Mouse (Mus musculus): ENCODE results near the gene Zmym4. TPM values are rescaled to one million over a fixed set of nuclear protein-coding genes. Genes with fewer than 3 reads are reported as not detected.
"Not testable (repeated sequence)": the region's sequence is repeated elsewhere in the genome, so short reads cannot be mapped to it uniquely, and the experiment has no call there.

Gene Zmym4
- polyA plus RNA-seq, 1 experiment from 2014 or later: 40.5 TPM

DNA sequence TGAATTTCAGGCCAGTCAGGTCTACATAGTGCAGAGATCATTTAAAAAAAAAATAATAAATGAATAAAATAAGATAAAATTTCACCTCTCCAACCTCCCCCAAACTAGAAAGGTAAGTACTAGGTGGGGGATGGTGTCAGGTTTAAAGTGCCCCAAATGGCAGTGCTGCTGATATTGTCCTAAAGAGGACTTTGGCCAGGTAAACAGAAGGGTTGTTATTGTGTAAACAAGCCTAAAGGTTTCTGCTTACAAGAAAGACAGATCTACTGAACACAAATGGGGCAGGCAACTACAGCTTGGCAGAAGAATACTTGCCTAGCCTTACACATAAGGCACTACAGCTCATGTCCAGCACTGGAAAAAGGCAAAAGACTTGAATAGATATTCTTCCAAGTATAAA lies 22.6 kb upstream of the Zmym4 start:
- no peak overlapping the region for H3K27ac ChIP-seq (ENCODE audit: low read depth, low read length)
- no peak for ATAC-seq (replicated peaks; ENCODE audit: low FRiP score)
- no peak overlapping the region for H3K9ac ChIP-seq (ENCODE audit: low read length)
- no peaks in the 10 kb centered on the region for H3K36me3 ChIP-seq (ENCODE audit: control insufficient read depth, insufficient read depth, low read length)
- H3K4me2 ChIP-seq (ENCODE audit: low read depth, low read length, severe bottlenecking): no peak overlapping the region
- no peaks in the 10 kb centered on the region for H3K9me3 ChIP-seq (ENCODE audit: control insufficient read depth, low read length)
- H3K27me3 ChIP-seq (ENCODE audit: control insufficient read depth, insufficient read depth, low read length): no peaks in the 10 kb centered on the region
- DNase-seq (ENCODE audit: low spot score): no peak
- no peaks in the 10 kb centered on the region for H3K4me1 ChIP-seq (replicated peaks; ENCODE audit: control insufficient read depth, insufficient read depth, low read length)
- no peak overlapping the region for H3K4me3 ChIP-seq (ENCODE audit: low read depth, low read length)

- Histone ChIP-seq H3K4me2 (ENCODE audit: low read depth, low read length, severe bottlenecking) (no peak overlapping the region), H3K4me1 (replicated peaks; ENCODE audit: control insufficient read depth, insufficient read depth, low read length) (no peaks in the 10 kb centered on the region), H3K36me3 (ENCODE audit: control insufficient read depth, insufficient read depth, low read length) (no peaks in the 10 kb centered on the region), H3K4me3 (ENCODE audit: low read depth, low read length) (no peak overlapping the region), H3K27ac (ENCODE audit: low read depth, low read length) (no peak overlapping the region), H3K9me3 (ENCODE audit: control insufficient read depth, low read length) (no peaks in the 10 kb centered on the region), H3K27me3 (ENCODE audit: control insufficient read depth, insufficient read depth, low read length) (no peaks in the 10 kb centered on the region), H3K9ac (ENCODE audit: low read length) (no peak overlapping the region)
- DNase-seq (ENCODE audit: low spot score) (no peak), ATAC-seq (replicated peaks; ENCODE audit: low FRiP score) (no peak)
- 85% methylated on average over 4 of the region's 4 CpGs for WGBS
Observed at GRCm38 (mm10) chr4:126988503-126988902, 20.6 kb upstream of the Zmym4 start.

GRCm38 (mm10) chr4:126986768-126987167 lies 18.8 kb upstream of the Zmym4 start:
- Histone ChIP-seq H3K9ac (ENCODE audit: low read length) (no peak overlapping the region), H3K4me3 (ENCODE audit: low read depth, low read length) (no peak overlapping the region), H3K27ac (ENCODE audit: low read depth, low read length) (no peak overlapping the region), H3K9me3 (ENCODE audit: control insufficient read depth, low read length) (no peaks in the 10 kb centered on the region), H3K36me3 (ENCODE audit: control insufficient read depth, insufficient read depth, low read length) (no peaks in the 10 kb centered on the region), H3K27me3 (ENCODE audit: control insufficient read depth, insufficient read depth, low read length) (no peaks in the 10 kb centered on the region), H3K4me2 (ENCODE audit: low read depth, low read length, severe bottlenecking) (no peak overlapping the region), H3K4me1 (replicated peaks; ENCODE audit: control insufficient read depth, insufficient read depth, low read length) (no peaks in the 10 kb centered on the region)
- no peak for DNase-seq (ENCODE audit: low spot score)
- 80% methylated on average over 5 of the region's 5 CpGs for WGBS
- no peak for ATAC-seq (replicated peaks; ENCODE audit: low FRiP score)

- ATAC-seq (replicated peaks; ENCODE audit: low FRiP score); H3K36me3 ChIP-seq (ENCODE audit: control insufficient read depth, insufficient read depth, low read length): not testable (repeated sequence)
- WGBS: 86% methylated on average over 12 of the region's 13 CpGs
Observed at GRCm38 (mm10) chr4:126983736-126984525, 16.0 kb upstream of the Zmym4 start.

GRCm38 (mm10) chr4:126983321-126983720 lies 15.4 kb upstream of the Zmym4 start:
- no peak overlapping the region for H3K4me2 ChIP-seq (ENCODE audit: low read depth, low read length, severe bottlenecking)
- ATAC-seq (replicated peaks; ENCODE audit: low FRiP score) (no peak), DNase-seq (ENCODE audit: low spot score) (no peak)
- H3K27ac ChIP-seq (ENCODE audit: low read depth, low read length): no peak overlapping the region
- no peaks in the 10 kb centered on the region for H3K36me3 ChIP-seq (ENCODE audit: control insufficient read depth, insufficient read depth, low read length)
- H3K9me3 ChIP-seq (ENCODE audit: control insufficient read depth, low read length): no peaks in the 10 kb centered on the region
- no peak overlapping the region for H3K9ac ChIP-seq (ENCODE audit: low read length)
- H3K4me3 ChIP-seq (ENCODE audit: low read depth, low read length): no peak overlapping the region
- no peaks in the 10 kb centered on the region for H3K27me3 ChIP-seq (ENCODE audit: control insufficient read depth, insufficient read depth, low read length)
- no peaks in the 10 kb centered on the region for H3K4me1 ChIP-seq (replicated peaks; ENCODE audit: control insufficient read depth, insufficient read depth, low read length)
- WGBS: 78% methylated on average over 3 of the region's 3 CpGs

More at GRCm38 (mm10) chr4:126983736-126984525, 16.0 kb upstream of the Zmym4 start:
- not testable (repeated sequence) for H3K9ac ChIP-seq (ENCODE audit: low read length); H3K4me2 ChIP-seq (ENCODE audit: low read depth, low read length, severe bottlenecking); H3K4me1 ChIP-seq (replicated peaks; ENCODE audit: control insufficient read depth, insufficient read depth, low read length); H3K9me3 ChIP-seq (ENCODE audit: control insufficient read depth, low read length); DNase-seq (ENCODE audit: low spot score); H3K27me3 ChIP-seq (ENCODE audit: control insufficient read depth, insufficient read depth, low read length); H3K4me3 ChIP-seq (ENCODE audit: low read depth, low read length); H3K27ac ChIP-seq (ENCODE audit: low read depth, low read length)

- no peaks in the 10 kb centered on the region for H3K9me3 ChIP-seq (ENCODE audit: control insufficient read depth, low read length)
- no peaks in the 10 kb centered on the region for H3K27me3 ChIP-seq (ENCODE audit: control insufficient read depth, insufficient read depth, low read length)
- H3K36me3 ChIP-seq (ENCODE audit: control insufficient read depth, insufficient read depth, low read length): no peaks in the 10 kb centered on the region
- DNase-seq (ENCODE audit: low spot score) (no peak), ATAC-seq (replicated peaks; ENCODE audit: low FRiP score) (no peak)
- H3K27ac ChIP-seq (ENCODE audit: low read depth, low read length): no peak overlapping the region
- H3K4me3 ChIP-seq (ENCODE audit: low read depth, low read length): no peak overlapping the region
- H3K4me1 ChIP-seq (replicated peaks; ENCODE audit: control insufficient read depth, insufficient read depth, low read length): no peaks in the 10 kb centered on the region
- no peak overlapping the region for H3K9ac ChIP-seq (ENCODE audit: low read length)
- WGBS: 87% methylated on average over 3 of the region's 3 CpGs
- no peak overlapping the region for H3K4me2 ChIP-seq (ENCODE audit: low read depth, low read length, severe bottlenecking)
Observed at GRCm38 (mm10) chr4:126978706-126979105, 10.8 kb upstream of the Zmym4 start.

GRCm38 (mm10) chr4:126977467-126977866 lies 9.5 kb upstream of the Zmym4 start:
- no peak overlapping the region for H3K4me3 ChIP-seq (ENCODE audit: low read depth, low read length)
- H3K36me3 ChIP-seq (ENCODE audit: control insufficient read depth, insufficient read depth, low read length): no peaks in the 10 kb centered on the region
- H3K27me3 ChIP-seq (ENCODE audit: control insufficient read depth, insufficient read depth, low read length): no peaks in the 10 kb centered on the region
- no peak overlapping the region for H3K4me2 ChIP-seq (ENCODE audit: low read depth, low read length, severe bottlenecking)
- no peaks in the 10 kb centered on the region for H3K4me1 ChIP-seq (replicated peaks; ENCODE audit: control insufficient read depth, insufficient read depth, low read length)
- DNase-seq (ENCODE audit: low spot score) (no peak), ATAC-seq (replicated peaks; ENCODE audit: low FRiP score) (no peak)
- no peak overlapping the region for H3K9ac ChIP-seq (ENCODE audit: low read length)
- H3K27ac ChIP-seq (ENCODE audit: low read depth, low read length): no peak overlapping the region
- H3K9me3 ChIP-seq (ENCODE audit: control insufficient read depth, low read length): no peaks in the 10 kb centered on the region

DNA sequence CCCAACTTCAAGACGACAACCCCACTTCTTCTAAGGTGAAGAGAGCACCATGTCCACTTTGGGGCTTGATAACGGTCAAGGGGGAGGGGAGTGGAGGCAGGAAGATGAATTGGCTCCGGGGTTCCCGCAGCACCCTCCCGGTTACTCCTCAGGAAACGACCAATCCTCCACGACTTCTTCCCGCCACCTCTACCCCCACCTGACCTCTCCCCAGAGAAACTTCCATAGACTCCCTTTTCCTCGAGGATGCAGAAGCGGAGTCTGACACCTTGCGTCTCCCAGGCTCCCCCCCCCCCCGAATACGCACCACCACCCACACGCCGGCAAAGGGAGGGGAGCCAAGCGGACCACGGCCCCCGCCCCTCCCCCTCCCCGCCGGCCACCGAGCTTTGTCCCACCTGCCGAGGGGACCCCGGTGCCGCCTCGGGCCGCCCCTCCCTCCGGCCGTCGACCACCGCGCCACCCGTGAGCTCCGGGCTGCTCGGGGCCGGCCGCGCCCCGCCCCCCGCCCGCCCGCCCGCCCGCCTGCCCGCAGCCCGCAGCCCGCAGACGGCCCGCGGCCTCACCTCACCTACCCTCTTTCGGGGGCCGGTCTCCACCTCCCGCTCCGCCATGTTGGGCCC lies 583 bp downstream of the Zmym4 start:
- no peaks in the 10 kb centered on the region for H3K36me3 ChIP-seq (ENCODE audit: control insufficient read depth, insufficient read depth, low read length)
- H3K27me3 ChIP-seq (ENCODE audit: control insufficient read depth, insufficient read depth, low read length): no peaks in the 10 kb centered on the region
- WGBS: 2% methylated on average over 14 of the region's 53 CpGs
- ATAC-seq (replicated peaks; ENCODE audit: low FRiP score): peak; percentile 37
- H3K9me3 ChIP-seq (ENCODE audit: control insufficient read depth, low read length): no peaks in the 10 kb centered on the region
- H3K4me1 ChIP-seq (replicated peaks; ENCODE audit: control insufficient read depth, insufficient read depth, low read length): no peaks in the 10 kb centered on the region
- peak overlapping the region; percentile 71 for H3K4me2 ChIP-seq (ENCODE audit: low read depth, low read length, severe bottlenecking)
- H3K27ac ChIP-seq (ENCODE audit: low read depth, low read length): peak overlapping the region; percentile 94
- H3K4me3 ChIP-seq (ENCODE audit: low read depth, low read length): peak overlapping the region; percentile 84
- peak; percentile 77 for DNase-seq (ENCODE audit: low spot score)
- H3K9ac ChIP-seq (ENCODE audit: low read length): peak overlapping the region; percentile 97

DNA sequence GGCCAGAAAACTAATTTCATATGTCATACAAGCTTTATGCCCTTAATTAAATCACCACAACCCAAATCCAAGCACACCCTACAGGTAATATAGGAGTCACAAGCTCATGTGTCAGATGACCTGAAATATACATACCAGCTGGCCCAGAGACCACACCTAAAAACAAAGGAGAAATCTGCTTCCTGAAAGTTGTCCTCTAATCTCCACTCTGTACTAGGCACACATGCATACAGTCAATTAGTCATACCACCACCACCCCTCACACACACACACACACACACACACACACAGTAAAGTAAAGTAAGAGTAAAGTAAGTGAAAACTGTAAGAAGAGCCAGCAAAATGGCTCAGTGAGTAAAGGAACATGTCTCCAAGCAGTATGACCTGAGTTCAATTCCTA lies 9.3 kb downstream of the Zmym4 start:
- no peaks in the 10 kb centered on the region for H3K9me3 ChIP-seq (ENCODE audit: control insufficient read depth, low read length)
- H3K4me3 ChIP-seq (ENCODE audit: low read depth, low read length): no peak overlapping the region
- no peak overlapping the region for H3K27ac ChIP-seq (ENCODE audit: low read depth, low read length)
- H3K27me3 ChIP-seq (ENCODE audit: control insufficient read depth, insufficient read depth, low read length): no peaks in the 10 kb centered on the region
- H3K9ac ChIP-seq (ENCODE audit: low read length): no peak overlapping the region
- no peak for DNase-seq (ENCODE audit: low spot score)
- no peak overlapping the region for H3K4me2 ChIP-seq (ENCODE audit: low read depth, low read length, severe bottlenecking)
- no peaks in the 10 kb centered on the region for H3K4me1 ChIP-seq (replicated peaks; ENCODE audit: control insufficient read depth, insufficient read depth, low read length)
- H3K36me3 ChIP-seq (ENCODE audit: control insufficient read depth, insufficient read depth, low read length): no peaks in the 10 kb centered on the region
- no peak for ATAC-seq (replicated peaks; ENCODE audit: low FRiP score)
